Mouse (Mus musculus): ENCODE results near the gene Tgif2. TPM values are rescaled to one million over a fixed set of nuclear protein-coding genes. Genes with fewer than 3 reads are reported as not detected.
"Not testable (repeated sequence)": the region's sequence is repeated elsewhere in the genome, so short reads cannot be mapped to it uniquely, and the experiment has no call there.

Tgif2 gene
- polyA plus RNA-seq (2014; fragmentation: Nextera tagmentation; extraction: Ambion mirVana) = 11.2 and 14.9 TPM in 2 replicates

GRCm38 (mm10) chr2:156839319-156840191 lies at the start of gene Tgif2:
Tgif2 (plus strand) TSS chr2:156840007.
- ATAC-seq (ENCODE audit: low read depth) = peak; percentile 69
- H3K27ac ChIP-seq (ENCODE audit: low read depth, low read length) = peak within 1 kb of the TSS; percentile 70
- H3K27me3 ChIP-seq (ENCODE audit: control insufficient read depth, insufficient read depth, low read length) = peaks cover 5% of the 10 kb centered on the region; the same call in 1 of the 2 replicates
- peaks cover 17% of the 10 kb centered on the region; the same call in 1 of the 2 replicates for H3K4me1 ChIP-seq (ENCODE audit: control insufficient read depth, insufficient read depth, low read length)
- H3K4me3 ChIP-seq (ENCODE audit: low read depth, low read length) = peak within 1 kb of the TSS; percentile 59
- H3K36me3 ChIP-seq (ENCODE audit: control insufficient read depth, insufficient read depth, low read length) = no peaks in the 10 kb centered on the region
- WGBS = 2% methylated on average over 57 of the region's 61 CpGs
- no peaks in the 10 kb centered on the region for H3K9me3 ChIP-seq (ENCODE audit: control insufficient read depth, low read length)
- peak within 1 kb of the TSS; percentile 50 for H3K9ac ChIP-seq (replicated peaks; ENCODE audit: low read depth, low read length)
- H3K4me2 ChIP-seq (ENCODE audit: low read depth, low read length) = peak within 1 kb of the TSS; percentile 81

DNA sequence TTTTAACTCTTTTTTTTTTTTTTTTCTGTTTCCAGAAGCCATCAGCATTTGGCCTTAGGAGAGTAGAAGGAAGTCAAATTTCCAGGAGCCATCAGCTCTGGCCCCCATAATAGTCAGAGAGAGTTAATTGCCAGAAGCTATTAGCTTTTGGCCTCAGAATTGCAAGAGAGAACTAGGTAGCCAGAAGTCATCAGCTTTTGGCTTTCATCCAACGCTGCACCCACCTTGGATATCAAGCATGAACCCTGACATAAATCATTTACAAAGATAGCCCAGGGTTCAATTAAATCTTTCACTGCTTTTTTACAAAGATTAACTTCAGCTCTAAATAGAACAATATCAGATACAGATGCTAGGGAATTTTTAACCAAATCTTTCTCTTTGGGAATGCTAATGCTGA lies 41.3 kb upstream of the Tgif2 start:
- no peaks in the 10 kb centered on the region for H3K9me3 ChIP-seq (ENCODE audit: control insufficient read depth, low read length)
- no peaks in the 10 kb centered on the region for H3K27me3 ChIP-seq (ENCODE audit: control insufficient read depth, insufficient read depth, low read length)
- no peak overlapping the region for H3K27ac ChIP-seq (ENCODE audit: low read depth, low read length)
- no peaks in the 10 kb centered on the region for H3K4me1 ChIP-seq (ENCODE audit: control insufficient read depth, insufficient read depth, low read length)
- no peak for ATAC-seq (ENCODE audit: low read depth)
- no peak overlapping the region for H3K4me3 ChIP-seq (ENCODE audit: low read depth, low read length)
- H3K36me3 ChIP-seq (ENCODE audit: control insufficient read depth, insufficient read depth, low read length) = no peaks in the 10 kb centered on the region
- 82% methylated on average over 1 of the region's 1 CpGs for WGBS
- H3K4me2 ChIP-seq (ENCODE audit: low read depth, low read length) = no peak overlapping the region
- no peak overlapping the region for H3K9ac ChIP-seq (replicated peaks; ENCODE audit: low read depth, low read length)

- H3K9ac ChIP-seq (replicated peaks; ENCODE audit: low read depth, low read length) = no peak overlapping the region
- H3K36me3 ChIP-seq (ENCODE audit: control insufficient read depth, insufficient read depth, low read length) = no peaks in the 10 kb centered on the region
- H3K4me3 ChIP-seq (ENCODE audit: low read depth, low read length) = no peak overlapping the region
- no peak for ATAC-seq (ENCODE audit: low read depth)
- H3K4me2 ChIP-seq (ENCODE audit: low read depth, low read length) = no peak overlapping the region
- no peaks in the 10 kb centered on the region for H3K4me1 ChIP-seq (ENCODE audit: control insufficient read depth, insufficient read depth, low read length)
- no peaks in the 10 kb centered on the region for H3K27me3 ChIP-seq (ENCODE audit: control insufficient read depth, insufficient read depth, low read length)
- H3K27ac ChIP-seq (ENCODE audit: low read depth, low read length) = no peak overlapping the region
- WGBS = 76% methylated on average over 4 of the region's 4 CpGs
- no peaks in the 10 kb centered on the region for H3K9me3 ChIP-seq (ENCODE audit: control insufficient read depth, low read length)
These were observed 38.8 kb upstream of the Tgif2 start for GRCm38 (mm10) chr2:156801045-156801444.

GRCm38 (mm10) chr2:156802116-156802515 lies 37.7 kb upstream of the Tgif2 start:
- H3K27ac ChIP-seq (ENCODE audit: low read depth, low read length); H3K36me3 ChIP-seq (ENCODE audit: control insufficient read depth, insufficient read depth, low read length); H3K9ac ChIP-seq (replicated peaks; ENCODE audit: low read depth, low read length); H3K27me3 ChIP-seq (ENCODE audit: control insufficient read depth, insufficient read depth, low read length); H3K9me3 ChIP-seq (ENCODE audit: control insufficient read depth, low read length); ATAC-seq (ENCODE audit: low read depth); H3K4me2 ChIP-seq (ENCODE audit: low read depth, low read length); H3K4me3 ChIP-seq (ENCODE audit: low read depth, low read length); H3K4me1 ChIP-seq (ENCODE audit: control insufficient read depth, insufficient read depth, low read length): not testable (repeated sequence)
- 51% methylated on average over 9 of the region's 9 CpGs for WGBS

- no peak overlapping the region for H3K9ac ChIP-seq (replicated peaks; ENCODE audit: low read depth, low read length)
- no peaks in the 10 kb centered on the region for H3K36me3 ChIP-seq (ENCODE audit: control insufficient read depth, insufficient read depth, low read length)
- H3K27me3 ChIP-seq (ENCODE audit: control insufficient read depth, insufficient read depth, low read length) = no peaks in the 10 kb centered on the region
- H3K4me1 ChIP-seq (ENCODE audit: control insufficient read depth, insufficient read depth, low read length) = no peaks in the 10 kb centered on the region
- H3K9me3 ChIP-seq (ENCODE audit: control insufficient read depth, low read length) = no peaks in the 10 kb centered on the region
- no peak overlapping the region for H3K27ac ChIP-seq (ENCODE audit: low read depth, low read length)
- ATAC-seq (ENCODE audit: low read depth) = no peak
- 71% methylated on average over 4 of the region's 4 CpGs for WGBS
- H3K4me3 ChIP-seq (ENCODE audit: low read depth, low read length) = no peak overlapping the region
- no peak overlapping the region for H3K4me2 ChIP-seq (ENCODE audit: low read depth, low read length)
These were observed 36.0 kb upstream of the Tgif2 start for GRCm38 (mm10) chr2:156803698-156804372.

DNA sequence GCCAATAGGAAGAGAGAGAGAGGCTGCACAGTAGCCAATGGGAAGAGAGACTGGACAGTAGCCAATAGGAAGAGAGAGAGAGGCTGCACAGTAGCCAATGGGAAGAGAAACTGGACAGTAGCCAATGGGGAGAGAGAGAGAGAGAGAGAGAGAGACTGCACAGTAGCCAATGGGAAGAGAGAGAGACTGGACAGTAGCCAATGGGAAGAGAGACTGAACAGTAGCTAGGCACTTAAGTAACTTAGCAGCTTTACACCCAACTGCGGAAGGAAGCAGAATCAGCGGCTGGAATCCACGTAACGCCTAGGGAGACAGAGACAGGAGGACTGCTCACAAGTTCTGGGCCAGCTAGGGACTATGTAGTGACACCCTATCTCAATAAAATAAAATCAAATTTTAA lies 35.2 kb upstream of the Tgif2 start:
- Histone ChIP-seq H3K9ac (replicated peaks; ENCODE audit: low read depth, low read length) (no peak overlapping the region), H3K4me1 (ENCODE audit: control insufficient read depth, insufficient read depth, low read length) (no peaks in the 10 kb centered on the region), H3K9me3 (ENCODE audit: control insufficient read depth, low read length) (no peaks in the 10 kb centered on the region), H3K27me3 (ENCODE audit: control insufficient read depth, insufficient read depth, low read length) (no peaks in the 10 kb centered on the region), H3K36me3 (ENCODE audit: control insufficient read depth, insufficient read depth, low read length) (no peaks in the 10 kb centered on the region), H3K4me3 (ENCODE audit: low read depth, low read length) (no peak overlapping the region), H3K4me2 (ENCODE audit: low read depth, low read length) (no peak overlapping the region), H3K27ac (ENCODE audit: low read depth, low read length) (no peak overlapping the region)
- WGBS = 98% methylated on average over 4 of the region's 4 CpGs
- no peak for ATAC-seq (ENCODE audit: low read depth)

DNA sequence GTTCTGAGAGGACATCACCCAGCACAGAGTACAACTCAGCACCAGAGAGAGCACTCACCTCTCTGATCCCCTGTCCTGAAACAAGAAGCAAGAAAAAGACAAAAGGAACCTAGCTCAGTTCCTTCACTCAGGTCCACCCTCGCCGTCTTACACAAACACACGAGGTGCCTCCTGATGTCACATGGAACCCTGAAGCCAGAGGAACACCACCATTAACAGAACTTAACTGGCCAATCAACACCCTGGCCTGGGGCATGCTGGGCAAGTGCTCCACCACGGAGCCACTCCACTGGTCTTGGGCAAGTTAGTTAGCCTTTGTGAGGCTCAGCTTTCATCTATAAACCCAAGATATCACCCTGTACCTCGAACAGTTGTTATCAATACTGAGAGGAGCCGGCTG lies 32.9 kb upstream of the Tgif2 start:
- no peak overlapping the region for H3K4me2 ChIP-seq (ENCODE audit: low read depth, low read length)
- no peak for ATAC-seq (ENCODE audit: low read depth)

GRCm38 (mm10) chr2:156809579-156809978 lies 30.2 kb upstream of the Tgif2 start:
- Histone ChIP-seq H3K27me3 (ENCODE audit: control insufficient read depth, insufficient read depth, low read length) (no peaks in the 10 kb centered on the region), H3K4me3 (ENCODE audit: low read depth, low read length) (no peak overlapping the region), H3K4me2 (ENCODE audit: low read depth, low read length) (no peak overlapping the region), H3K4me1 (ENCODE audit: control insufficient read depth, insufficient read depth, low read length) (peaks cover 6% of the 10 kb centered on the region; the same call in 1 of the 2 replicates), H3K9ac (replicated peaks; ENCODE audit: low read depth, low read length) (no peak overlapping the region), H3K9me3 (ENCODE audit: control insufficient read depth, low read length) (no peaks in the 10 kb centered on the region), H3K27ac (ENCODE audit: low read depth, low read length) (no peak overlapping the region), H3K36me3 (ENCODE audit: control insufficient read depth, insufficient read depth, low read length) (no peaks in the 10 kb centered on the region)
- ATAC-seq (ENCODE audit: low read depth) = no peak
- WGBS = 52% methylated on average over 2 of the region's 2 CpGs

More for the DNA sequence above, 32.9 kb upstream of the Tgif2 start:
- Histone ChIP-seq H3K9me3 (ENCODE audit: control insufficient read depth, low read length) (no peaks in the 10 kb centered on the region), H3K4me1 (ENCODE audit: control insufficient read depth, insufficient read depth, low read length) (no peaks in the 10 kb centered on the region), H3K27me3 (ENCODE audit: control insufficient read depth, insufficient read depth, low read length) (no peaks in the 10 kb centered on the region), H3K9ac (replicated peaks; ENCODE audit: low read depth, low read length) (no peak overlapping the region), H3K36me3 (ENCODE audit: control insufficient read depth, insufficient read depth, low read length) (no peaks in the 10 kb centered on the region), H3K27ac (ENCODE audit: low read depth, low read length) (no peak overlapping the region), H3K4me3 (ENCODE audit: low read depth, low read length) (no peak overlapping the region)
- WGBS = 84% methylated on average over 6 of the region's 6 CpGs

GRCm38 (mm10) chr2:156810716-156811115 lies 29.1 kb upstream of the Tgif2 start:
- 97% methylated on average over 10 of the region's 10 CpGs for WGBS

More at GRCm38 (mm10) chr2:156810716-156811115, 29.1 kb upstream of the Tgif2 start:
- Histone ChIP-seq H3K36me3 (ENCODE audit: control insufficient read depth, insufficient read depth, low read length) (no peaks in the 10 kb centered on the region), H3K4me1 (ENCODE audit: control insufficient read depth, insufficient read depth, low read length) (peaks cover 10% of the 10 kb centered on the region; the same call in 1 of the 2 replicates), H3K27me3 (ENCODE audit: control insufficient read depth, insufficient read depth, low read length) (no peaks in the 10 kb centered on the region), H3K27ac (ENCODE audit: low read depth, low read length) (no peak overlapping the region), H3K9ac (replicated peaks; ENCODE audit: low read depth, low read length) (no peak overlapping the region), H3K9me3 (ENCODE audit: control insufficient read depth, low read length) (no peaks in the 10 kb centered on the region), H3K4me3 (ENCODE audit: low read depth, low read length) (no peak overlapping the region), H3K4me2 (ENCODE audit: low read depth, low read length) (no peak overlapping the region)
- no peak for ATAC-seq (ENCODE audit: low read depth)
